Mouse (Mus musculus) lung, postnatal 10 days (tissue): ENCODE measurements around the gene Rundc3a.

Experiments
- DNase-seq: peaks from one replicate; pipeline ENCODE4 v3.0.0; 2021

Rundc3a gene

GRCm38 (mm10) chr11:102436471-102436790, 43.2 kb downstream of the Rundc3a start:
- DNase-seq = no peak

GRCm38 (mm10) chr11:102437120-102438061, 44.2 kb downstream of the Rundc3a start:
- peak; percentile 81 for DNase-seq

- peak; percentile 92 for DNase-seq
Observed at GRCm38 (mm10) chr11:102438212-102439092, 45.2 kb downstream of the Rundc3a start.

- DNase-seq = no peak
Observed at GRCm38 (mm10) chr11:102439093-102440082, 46.2 kb downstream of the Rundc3a start.

- DNase-seq = no peak
Observed at GRCm38 (mm10) chr11:102440255-102440654, 47.1 kb downstream of the Rundc3a start.

- no peak for DNase-seq
Observed at GRCm38 (mm10) chr11:102441434-102441833, 48.2 kb downstream of the Rundc3a start.

- DNase-seq = no peak
Observed at GRCm38 (mm10) chr11:102442089-102442488, 48.9 kb downstream of the Rundc3a start.

GRCm38 (mm10) chr11:102443740-102444139, 50.5 kb downstream of the Rundc3a start:
- DNase-seq = no peak

GRCm38 (mm10) chr11:102444321-102444720, 51.1 kb downstream of the Rundc3a start:
- no peak for DNase-seq

GRCm38 (mm10) chr11:102444781-102445180, 51.6 kb downstream of the Rundc3a start:
- no peak for DNase-seq

GRCm38 (mm10) chr11:102445264-102445890, 52.2 kb downstream of the Rundc3a start:
- DNase-seq = peak; percentile 81

GRCm38 (mm10) chr11:102445891-102446361, 52.7 kb downstream of the Rundc3a start:
- peak; percentile 74 for DNase-seq

- peak; percentile 50 for DNase-seq
Observed at GRCm38 (mm10) chr11:102446581-102447461, 53.6 kb downstream of the Rundc3a start.

- DNase-seq = peak; percentile 88
Observed at GRCm38 (mm10) chr11:102447497-102447896, 54.3 kb downstream of the Rundc3a start, which contains the start of gene Fam171a2. Fam171a2 (minus strand) TSS chr11:102447682.

- DNase-seq = no peak
Observed at GRCm38 (mm10) chr11:102448327-102448726, 55.1 kb downstream of the Rundc3a start.

GRCm38 (mm10) chr11:102449043-102450008, 56.1 kb downstream of the Rundc3a start:
- DNase-seq = no peak
